Mouse (Mus musculus) monocyte, adult 5-6 weeks (primary cell): Measurements from ENCODE around the gene Wbp1l. TPM values are rescaled to one million over a fixed set of nuclear protein-coding genes. Genes with fewer than 3 reads are reported as not detected.

ENCODE experiments used
- ATAC-seq: fragments of 153-309, 156-312 bp; replicated peaks from 2 replicates; pipeline ENCODE4 v1.8.0; 2017; ENCODE audit warnings: mild to moderate bottlenecking; ENCODE audit not compliant: low TSS enrichment, insufficient number of reproducible peaks, severe bottlenecking, poor library complexity, low FRiP score
- total RNA-seq: library from RNA; stranded (forward); fragments of 200-1000, 200-491, 200-594 nt; gene quantifications from 3 replicates; pipeline ENCODE4 v1.2.3, GENCODE M21; 2017

Gene Wbp1l
- total RNA-seq, 1 experiment from 2014 or later: 56.5 TPM

GRCm38 (mm10) chr19:46623790-46624772, 25.2 kb downstream of the Wbp1l start:
- ATAC-seq: no peak

- no peak for ATAC-seq
These were observed 26.1 kb downstream of the Wbp1l start for GRCm38 (mm10) chr19:46625015-46625414.

- ATAC-seq: no peak
These were observed 26.6 kb downstream of the Wbp1l start for GRCm38 (mm10) chr19:46625519-46625918.

GRCm38 (mm10) chr19:46628403-46628802, 29.5 kb downstream of the Wbp1l start:
- no peak for ATAC-seq

- ATAC-seq: no peak
These were observed 30.9 kb downstream of the Wbp1l start for GRCm38 (mm10) chr19:46629807-46630206.

GRCm38 (mm10) chr19:46631637-46632036, 32.8 kb downstream of the Wbp1l start:
- no peak for ATAC-seq

GRCm38 (mm10) chr19:46635766-46636165, 36.9 kb downstream of the Wbp1l start:
- no peak for ATAC-seq

GRCm38 (mm10) chr19:46637598-46637997, 38.7 kb downstream of the Wbp1l start:
- ATAC-seq: no peak

- no peak for ATAC-seq
These were observed 40.2 kb downstream of the Wbp1l start for GRCm38 (mm10) chr19:46639053-46639452.

GRCm38 (mm10) chr19:46639496-46639895, 40.6 kb downstream of the Wbp1l start:
- no peak for ATAC-seq

- ATAC-seq: no peak
These were observed 41.9 kb downstream of the Wbp1l start for GRCm38 (mm10) chr19:46640780-46641179.

- no peak for ATAC-seq
These were observed 42.7 kb downstream of the Wbp1l start for GRCm38 (mm10) chr19:46641420-46642085.

GRCm38 (mm10) chr19:46642136-46642753, 43.4 kb downstream of the Wbp1l start:
- no peak for ATAC-seq

- ATAC-seq: no peak
These were observed 44.4 kb downstream of the Wbp1l start for GRCm38 (mm10) chr19:46643236-46643635.

- ATAC-seq: no peak
These were observed 45.5 kb downstream of the Wbp1l start for GRCm38 (mm10) chr19:46644343-46644792.

GRCm38 (mm10) chr19:46644793-46645602, 46.1 kb downstream of the Wbp1l start:
- ATAC-seq: no peak

- ATAC-seq: no peak
These were observed 47.2 kb downstream of the Wbp1l start for GRCm38 (mm10) chr19:46646041-46646481.

GRCm38 (mm10) chr19:46647254-46647653, 48.4 kb downstream of the Wbp1l start:
- no peak for ATAC-seq
